Mouse (Mus musculus) MEL-GATA-1-ER (cell line): ENCODE measurements around the gene Igf1r.

ENCODE experiments used
- DNase-seq: peaks from one replicate; pipeline ENCODE4 v3.0.0-alpha.2; 2012; ENCODE audit warnings: low read depth; ENCODE audit errors: extremely low read depth

The Igf1r gene

DNA sequence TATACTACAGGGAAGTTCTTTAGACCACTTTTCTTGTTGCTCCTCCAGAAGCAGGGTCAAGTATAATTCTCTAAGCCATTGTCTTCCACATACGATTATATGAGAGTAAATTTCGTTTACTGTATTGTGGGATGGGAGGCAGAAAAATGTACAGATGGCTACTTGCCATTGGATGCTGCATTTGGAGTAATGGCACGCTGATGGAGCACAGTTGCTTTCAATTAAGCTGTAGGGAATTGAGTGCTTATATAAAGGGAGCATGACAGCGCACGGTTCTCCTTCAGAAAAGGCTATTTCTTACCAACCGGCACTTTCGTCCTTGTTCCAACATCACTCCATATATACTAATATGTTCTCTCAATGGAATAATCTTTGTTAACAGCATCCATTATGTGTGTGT lies 96.4 kb downstream of the Igf1r start:
- DNase-seq, result no peak

DNA sequence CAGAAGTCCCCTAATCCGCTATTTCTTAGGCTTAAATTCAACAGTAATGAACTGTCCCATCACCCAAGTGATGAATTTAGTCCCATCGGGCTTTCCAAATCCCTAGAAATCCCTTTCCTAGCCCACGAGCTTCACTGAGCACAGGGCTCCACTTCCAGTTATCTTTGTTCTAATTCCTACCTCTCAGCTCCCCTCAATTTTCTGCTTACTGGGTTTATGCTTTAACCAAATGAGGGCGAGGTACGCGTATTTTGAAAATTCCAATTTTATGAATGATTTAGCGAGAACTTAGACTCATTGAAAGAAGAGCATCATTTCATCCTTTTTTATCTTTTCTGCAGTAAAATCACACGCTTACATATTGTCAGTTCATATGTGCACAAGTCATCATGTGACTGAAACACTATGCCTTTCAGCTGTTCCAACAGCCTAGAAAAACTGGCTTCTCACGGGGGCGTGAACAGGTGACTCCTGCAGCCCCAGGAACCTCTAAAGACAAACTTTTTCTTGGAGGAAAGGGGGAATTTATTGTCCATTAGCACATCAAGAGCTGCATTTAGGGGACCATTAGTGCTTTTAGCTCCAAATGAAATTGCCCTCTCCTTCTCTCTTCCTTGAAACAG lies 100.5 kb downstream of the Igf1r start:
- DNase-seq, result no peak

DNA sequence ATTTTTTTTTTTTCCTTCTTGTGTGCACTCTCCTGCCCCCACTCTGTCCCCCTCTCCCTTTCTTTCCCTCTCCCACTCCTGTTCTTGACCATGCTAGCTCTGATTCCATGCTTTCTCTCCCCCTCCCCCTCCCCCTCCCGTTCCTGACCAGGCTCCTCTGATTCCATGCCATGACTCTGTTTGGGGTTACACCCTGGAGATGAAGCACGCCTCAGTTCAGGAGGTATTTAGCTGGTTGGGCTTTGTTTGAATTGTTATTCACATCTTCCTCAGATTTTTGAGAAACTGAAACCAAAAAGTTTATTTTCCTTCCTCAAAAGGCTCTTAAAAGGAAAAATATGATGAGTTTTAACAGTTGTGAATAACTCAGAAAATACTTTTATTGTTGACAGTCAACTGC lies 101.9 kb downstream of the Igf1r start:
- no peak for DNase-seq

DNA sequence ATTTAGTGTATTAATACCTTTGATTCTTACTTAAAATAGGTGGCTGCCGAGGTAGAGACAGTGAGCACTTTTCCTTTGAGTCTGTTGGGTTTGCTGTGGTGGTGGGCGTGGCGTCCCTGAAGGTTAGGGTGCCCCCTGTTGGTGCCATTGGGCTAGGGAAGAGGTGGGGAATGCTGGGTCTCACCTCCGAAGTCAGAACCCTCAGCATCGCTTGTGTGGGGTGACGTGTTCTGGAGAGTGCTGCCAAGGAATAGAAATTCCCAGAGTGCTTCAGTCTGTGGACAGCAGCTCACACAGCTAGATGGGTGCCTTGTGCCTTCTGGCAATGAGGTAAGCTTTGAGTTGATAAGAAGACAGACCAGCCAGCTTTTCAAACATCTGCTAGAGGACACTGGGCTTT lies 102.3 kb downstream of the Igf1r start:
- DNase-seq, result no peak

DNA sequence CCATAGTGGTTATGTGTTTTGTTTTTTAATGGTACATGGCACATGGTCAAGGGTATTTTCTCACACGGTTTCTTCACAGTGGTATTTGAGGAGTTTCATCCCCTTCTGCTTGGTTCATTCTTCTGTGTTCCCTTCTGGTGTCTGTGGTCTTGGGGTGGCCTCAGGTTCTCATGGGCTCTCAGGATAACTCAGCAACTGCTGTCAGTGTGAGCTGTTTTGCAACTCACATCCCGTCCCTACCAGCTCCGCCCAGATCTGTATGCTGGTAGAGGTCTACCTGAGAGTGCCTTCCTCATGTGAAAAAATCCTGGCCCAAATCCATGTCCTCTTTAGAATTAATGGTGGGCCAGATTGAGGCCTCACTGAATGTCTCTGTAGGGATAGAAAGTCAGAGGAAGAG lies 104.4 kb downstream of the Igf1r start:
- DNase-seq, result no peak

DNA sequence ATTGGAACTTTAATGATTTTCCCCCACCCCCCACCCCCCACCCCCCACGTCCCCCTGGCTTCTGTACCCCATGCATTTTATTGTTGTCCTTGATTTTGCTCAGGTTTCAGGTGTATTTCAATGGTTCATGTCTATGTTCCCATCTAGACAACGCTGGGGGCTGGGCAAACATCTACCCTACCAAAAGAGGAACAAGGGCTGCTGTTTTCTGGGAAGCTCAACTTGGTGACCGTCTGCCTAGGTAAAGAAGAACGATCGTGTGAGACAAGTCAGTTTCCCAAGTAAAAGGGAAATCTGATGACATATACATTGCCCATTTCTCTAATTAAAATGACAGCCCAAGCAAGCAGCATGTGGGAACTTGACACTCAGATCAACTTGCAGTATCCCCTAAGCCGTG lies 107.1 kb downstream of the Igf1r start:
- peak; percentile 18 for DNase-seq

DNA sequence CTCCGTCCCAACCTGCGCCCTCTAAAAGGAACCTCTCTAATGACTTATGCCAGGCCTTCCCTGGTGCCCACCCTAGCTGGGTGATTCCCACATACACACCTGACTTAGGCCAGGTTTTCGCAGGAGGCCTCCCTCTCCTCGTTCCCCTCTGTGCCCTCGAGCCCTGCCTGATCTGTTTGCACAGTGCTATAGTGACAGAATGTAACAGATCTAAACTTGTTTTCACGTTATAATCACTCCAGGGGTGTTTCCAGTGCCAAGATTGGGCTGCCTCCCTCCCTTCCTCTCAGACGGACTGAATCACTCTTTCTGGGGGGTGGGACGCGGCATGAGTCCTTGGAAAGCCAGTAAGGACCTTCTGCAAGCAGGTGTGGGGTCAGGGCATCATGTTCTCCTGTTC lies 108.8 kb downstream of the Igf1r start:
- DNase-seq, result no peak

DNA sequence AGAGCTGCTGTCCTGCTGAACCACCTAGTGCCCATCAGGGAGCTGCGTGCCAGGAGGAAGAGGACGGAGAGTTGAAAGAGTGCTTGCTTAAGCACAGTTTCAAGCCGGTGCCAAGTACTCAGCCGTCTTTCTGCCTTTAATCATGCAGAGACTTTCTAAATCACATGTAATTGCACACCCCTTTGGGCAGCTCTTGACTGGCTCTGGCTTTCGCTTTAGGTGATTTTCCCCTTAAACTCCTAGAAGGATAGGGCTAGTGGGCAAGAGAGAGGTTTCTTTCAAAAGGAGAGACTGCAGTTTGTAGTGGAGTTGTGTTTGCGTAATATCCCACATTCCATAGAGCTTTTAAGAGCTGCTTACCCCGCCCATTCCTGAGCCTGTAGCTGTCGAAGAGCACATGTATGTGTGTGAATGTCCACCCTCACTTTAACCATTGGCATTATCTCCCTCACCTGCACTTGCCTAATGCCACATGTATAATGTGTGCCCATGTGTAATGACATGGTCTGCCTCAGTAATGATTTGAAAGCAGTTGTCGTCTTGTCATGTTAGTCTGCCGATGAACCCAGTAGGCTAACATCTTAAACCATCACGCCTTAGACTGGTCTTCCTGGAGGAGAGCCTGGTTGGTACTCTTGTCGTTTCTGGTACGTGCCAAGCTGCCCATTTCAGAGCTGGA lies 109.7 kb downstream of the Igf1r start:
- no peak for DNase-seq

DNA sequence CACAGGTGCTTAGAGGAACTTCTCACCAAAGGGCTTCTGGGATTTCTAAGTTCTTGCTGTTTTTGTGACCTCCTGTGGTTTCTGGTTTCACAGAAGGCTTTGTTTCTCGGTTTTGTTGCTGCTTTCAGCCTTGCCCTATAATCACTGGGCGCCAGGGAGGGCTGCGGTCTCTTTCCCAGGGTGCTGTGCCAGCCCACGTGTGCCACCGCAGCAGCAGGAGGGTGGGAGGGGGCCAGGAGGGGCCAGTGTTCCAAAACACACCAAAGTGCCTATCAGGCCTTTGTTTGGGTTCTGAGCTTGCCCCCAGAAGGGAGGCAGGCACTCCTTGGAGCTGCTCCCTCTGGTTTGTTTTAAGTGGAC lies 110.2 kb downstream of the Igf1r start:
- no peak for DNase-seq

DNA sequence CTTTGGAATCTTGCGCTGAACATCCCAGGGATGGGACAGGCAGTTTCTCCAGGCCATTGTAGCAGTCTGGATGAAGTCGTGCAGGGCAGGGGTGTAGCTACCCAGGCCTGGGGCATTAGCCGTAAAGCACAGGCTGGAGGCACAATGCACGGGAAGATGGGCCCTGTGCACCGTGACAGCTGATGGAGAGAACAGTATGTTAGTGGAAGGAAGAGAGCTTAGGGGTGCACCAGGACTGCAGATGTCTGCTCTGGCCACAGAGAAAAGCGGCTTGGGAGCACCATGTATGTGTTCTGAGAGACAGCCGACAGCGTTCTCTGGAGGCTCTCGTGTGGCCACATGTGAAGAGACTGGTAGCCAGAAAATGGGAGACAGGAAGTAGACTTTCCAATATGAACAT lies 111.1 kb downstream of the Igf1r start:
- no peak for DNase-seq

DNA sequence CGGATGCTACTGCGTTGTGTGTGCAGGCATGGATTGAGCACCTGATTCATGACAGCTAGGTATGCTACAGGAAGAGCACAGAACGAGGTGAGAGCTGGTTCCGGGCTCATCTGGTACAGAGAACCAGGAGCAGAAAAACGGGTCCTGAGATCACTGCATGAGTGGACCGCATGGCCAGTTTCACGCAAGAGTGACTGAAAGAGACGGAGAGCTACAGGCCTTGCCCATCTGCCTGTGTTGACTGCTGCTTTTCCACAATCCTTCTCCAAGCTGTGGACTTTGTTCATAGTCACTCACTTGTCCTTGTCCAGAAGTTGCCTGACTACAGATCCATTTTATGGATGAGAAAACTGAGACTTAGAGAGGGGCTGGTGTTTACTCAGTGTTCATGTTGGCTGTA lies 111.5 kb downstream of the Igf1r start:
- no peak for DNase-seq

DNA sequence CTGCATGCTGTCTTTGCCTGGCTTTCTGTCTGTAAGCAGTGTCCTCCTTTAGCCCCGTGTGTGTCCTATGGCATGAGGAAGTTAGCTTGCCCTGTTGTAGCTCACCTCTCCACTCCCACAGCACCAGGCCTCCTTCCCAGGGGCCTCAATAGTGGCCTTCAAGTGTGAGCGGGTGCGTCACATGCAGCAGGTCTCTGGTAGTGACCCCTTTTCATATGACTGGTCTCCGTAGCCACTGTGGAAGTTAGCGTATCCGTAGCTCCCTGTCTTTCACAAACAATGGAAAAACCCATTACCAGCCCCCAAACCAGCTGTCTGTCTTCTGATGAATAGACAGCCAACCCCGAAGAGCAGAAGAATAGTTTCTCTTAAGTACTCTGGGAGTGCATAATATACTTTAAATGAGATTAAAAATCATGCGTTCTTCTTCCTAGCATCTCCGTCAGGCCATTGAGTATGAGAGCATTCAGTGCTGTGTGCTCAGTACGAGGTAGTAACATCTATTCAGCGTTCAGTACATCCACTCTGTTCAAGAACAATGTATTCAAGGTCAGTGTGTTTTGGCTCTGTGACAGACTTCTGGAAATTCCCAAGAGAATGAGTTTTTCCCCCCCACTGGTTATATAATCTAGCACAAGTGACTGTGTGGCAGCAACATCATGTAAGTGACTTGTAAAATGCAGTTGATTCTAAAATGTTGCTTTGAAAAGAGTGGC lies 112.2 kb downstream of the Igf1r start:
- DNase-seq, result no peak

DNA sequence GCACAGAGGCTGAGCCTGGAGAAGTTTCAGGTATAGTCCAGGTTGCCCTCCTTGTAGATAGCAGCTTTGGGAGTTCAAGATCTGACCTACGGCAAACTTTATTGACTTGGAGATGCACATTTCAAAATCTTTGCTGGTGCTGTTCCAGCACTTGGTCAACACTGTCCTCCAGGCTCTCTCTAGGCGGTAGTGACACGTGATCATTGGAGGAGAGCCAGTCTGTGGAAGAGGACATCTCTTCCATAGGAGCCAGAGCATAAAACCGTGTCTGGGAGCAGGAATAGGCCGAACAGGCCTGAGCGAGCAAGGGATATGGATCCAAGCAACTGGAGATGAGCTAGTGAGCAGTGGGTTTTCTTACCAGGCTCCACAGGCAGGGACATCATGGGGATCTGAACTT lies 113.3 kb downstream of the Igf1r start:
- DNase-seq, result no peak

DNA sequence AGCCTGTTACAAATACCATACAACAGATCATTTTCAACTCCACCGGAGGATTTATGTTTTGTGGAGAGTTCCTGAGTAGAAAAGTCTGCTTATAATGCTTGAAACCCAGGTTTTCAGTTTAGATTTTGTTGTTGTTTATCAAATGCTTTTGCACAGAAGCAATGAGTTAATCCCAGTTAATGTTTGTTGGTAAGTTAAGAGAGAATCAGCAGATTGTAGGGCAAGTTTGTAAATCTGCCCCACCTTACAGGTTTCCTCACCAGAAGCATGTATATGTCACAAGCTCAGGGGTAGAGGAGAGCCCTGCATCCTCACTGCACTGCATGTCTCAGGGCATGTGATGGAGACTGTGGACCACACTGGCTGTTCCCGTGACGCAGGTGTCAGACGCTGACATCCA lies 114.7 kb downstream of the Igf1r start:
- DNase-seq, result no peak

DNA sequence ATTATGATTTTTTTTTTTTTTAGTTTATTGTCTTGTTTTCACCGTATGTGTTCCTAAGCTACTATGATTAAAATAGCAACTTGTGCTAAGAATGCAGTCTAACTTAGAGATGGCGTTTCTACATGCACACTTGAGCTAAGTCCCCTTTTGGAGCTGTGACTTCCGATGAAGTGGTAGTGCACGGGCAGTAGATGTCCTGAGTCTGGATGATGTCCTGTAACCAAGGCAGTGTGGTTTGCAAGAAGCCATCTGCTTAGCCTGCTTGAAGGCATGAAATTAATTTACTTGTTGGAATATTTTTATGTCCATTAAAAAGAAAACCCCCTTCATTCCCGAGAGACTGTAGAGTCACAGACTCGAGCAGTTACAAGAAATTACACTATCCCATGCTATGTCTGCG lies 116.7 kb downstream of the Igf1r start:
- DNase-seq, result no peak

DNA sequence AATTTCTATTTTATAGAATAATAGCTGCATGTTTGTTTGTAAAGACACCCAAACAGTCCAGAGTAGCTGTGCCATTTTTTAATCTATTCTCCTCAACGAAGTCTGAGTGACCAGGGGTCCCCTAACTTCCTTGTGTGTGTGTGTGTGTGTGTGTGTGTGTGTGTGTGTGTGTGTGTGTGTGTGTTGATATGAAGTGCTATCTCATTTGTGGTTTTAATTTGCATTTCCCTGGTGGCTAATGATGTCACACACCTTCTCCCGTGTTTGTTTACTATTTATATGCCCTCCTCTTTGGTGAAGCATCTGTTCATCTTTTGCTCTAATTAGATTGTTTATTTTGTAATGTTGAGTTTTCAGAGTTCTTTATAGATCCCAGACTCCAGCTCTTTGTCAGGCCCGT lies 117.4 kb downstream of the Igf1r start:
- peak; percentile 18 for DNase-seq

DNA sequence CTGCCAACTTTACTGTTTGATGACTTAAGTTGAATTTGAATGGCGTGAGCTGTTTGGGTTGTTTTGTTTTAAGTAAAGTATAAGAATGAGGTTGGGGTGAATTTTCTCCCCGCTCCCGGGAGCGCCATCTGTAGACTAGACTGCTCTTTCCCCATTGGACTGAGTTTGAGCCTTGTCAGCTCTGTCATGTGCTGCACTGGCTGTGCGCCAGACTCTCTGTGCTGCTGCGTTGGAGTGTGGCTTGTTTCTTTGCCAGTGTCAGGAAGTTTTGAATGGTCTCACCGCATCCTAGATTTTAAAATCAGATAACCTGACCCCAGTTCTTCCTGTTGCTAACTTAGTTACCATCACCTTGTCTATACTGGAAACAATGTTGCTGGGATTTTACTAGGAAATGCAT lies 118.0 kb downstream of the Igf1r start:
- DNase-seq, result peak; percentile 68

DNA sequence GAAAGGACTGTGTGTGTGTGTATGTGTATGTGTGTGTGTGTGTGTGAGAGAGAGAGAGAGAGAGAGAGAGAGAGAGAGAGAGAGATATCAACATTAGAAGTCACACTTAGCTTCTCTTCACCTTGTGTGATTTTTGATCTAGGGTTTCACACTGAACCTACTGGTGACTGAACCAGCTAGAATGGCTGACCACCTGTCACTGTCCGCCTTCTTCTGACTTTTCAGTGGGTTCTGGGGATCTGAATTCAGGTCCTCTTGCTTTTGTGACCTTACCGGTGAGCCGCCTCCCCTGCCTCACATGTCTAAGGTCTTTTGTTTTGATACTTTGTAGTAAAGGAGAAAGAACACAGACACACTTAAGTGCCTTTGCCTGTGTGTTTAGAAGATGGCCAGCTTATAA lies 118.4 kb downstream of the Igf1r start:
- no peak for DNase-seq

DNA sequence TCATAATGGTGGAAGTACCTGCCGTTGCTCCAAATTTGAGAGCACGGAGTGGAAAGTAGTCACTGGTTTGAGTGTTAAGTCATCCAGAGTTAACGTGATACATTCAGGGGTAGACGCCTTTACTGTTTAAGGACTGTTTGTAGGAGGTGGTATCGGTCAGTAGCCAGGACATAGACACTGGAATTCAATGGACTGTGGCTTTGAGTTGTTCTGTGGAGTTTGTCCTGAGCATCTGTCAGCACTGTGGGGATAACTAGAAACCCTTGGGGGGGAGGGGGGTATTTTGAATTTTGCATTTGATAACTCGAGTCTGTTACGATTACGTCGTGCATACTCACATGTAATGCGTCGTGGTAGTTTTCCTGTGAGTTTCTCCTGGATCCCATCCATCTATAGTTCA lies 119.1 kb downstream of the Igf1r start:
- no peak for DNase-seq

DNA sequence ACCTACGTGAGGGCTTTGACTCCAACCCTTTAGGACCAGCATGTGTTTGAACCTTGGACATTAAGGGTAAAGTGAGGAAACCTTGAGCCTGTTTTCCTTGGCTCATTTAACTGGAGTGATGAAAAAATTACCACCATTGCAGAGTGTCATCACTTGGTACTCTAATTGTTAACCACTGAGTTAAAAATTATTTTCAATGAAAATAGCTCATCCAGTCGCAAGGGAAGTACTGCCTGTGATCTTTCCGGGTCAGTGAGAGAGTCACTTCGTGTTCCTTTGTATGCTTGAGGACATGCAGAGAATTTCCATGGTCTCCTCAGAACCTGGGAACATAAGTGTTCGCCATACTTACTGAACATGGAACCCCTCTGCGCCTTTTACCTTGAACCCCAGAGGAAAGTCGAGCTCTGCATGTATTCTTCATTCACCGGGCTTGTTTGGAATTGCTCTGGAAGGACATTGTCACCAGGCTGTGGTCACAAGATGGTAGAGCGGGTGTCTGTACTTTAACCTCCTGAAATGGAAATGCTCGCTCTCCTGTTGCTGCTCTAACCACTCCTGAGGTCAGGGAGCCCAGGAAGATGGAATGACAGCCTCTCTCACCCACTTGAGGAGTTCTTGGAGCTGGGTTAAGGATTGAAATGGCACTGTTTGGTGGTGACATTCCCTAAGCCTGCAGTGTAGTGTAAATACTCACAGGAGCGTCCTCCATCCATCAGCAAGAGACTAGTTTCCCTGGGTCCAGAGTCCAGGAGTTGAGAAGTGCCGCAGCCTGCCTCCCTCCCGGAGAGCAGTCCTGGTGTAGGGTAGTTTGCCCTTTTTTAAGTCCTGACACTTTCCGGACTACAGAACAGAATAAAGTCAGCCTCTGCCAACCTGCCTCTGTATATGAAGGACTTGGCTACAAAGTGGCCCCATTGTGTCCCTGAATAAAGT lies 120.2 kb downstream of the Igf1r start:
- DNase-seq, result no peak

DNA sequence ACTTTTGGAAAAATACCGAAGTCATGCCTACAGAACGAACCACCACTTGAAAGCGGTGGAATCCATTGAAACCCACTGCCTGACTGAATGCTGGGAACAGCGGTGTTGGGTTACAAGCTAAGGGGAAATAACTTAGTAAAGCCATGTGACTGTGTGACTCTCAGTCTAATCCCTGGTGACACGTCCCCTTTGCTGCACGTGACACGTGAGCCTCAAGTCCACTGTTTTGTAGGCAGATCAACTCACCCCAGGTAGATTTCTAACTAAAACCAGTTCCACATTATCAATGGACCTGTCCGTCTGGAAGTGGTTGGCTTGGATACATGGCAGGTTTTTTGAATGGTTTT lies 120.8 kb downstream of the Igf1r start:
- DNase-seq, result no peak

DNA sequence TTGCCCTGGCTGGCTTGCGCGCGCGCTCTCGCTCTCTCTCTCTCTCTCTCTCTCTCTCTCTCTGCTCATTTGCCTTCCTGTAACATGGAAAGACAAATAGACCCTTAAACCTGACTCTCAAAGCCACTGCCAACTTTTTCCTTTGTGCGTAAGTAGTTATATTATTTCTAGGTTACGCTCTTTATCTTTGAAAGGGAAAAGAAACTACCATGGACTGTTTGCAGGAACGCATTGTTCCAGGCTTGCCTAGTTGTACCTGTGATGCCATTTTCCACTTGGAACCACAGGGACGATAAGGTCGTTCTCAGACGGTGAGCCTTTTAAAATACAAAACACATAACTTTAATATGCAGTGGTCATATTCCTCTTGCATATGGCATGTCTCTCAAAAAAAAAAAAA lies 122.1 kb downstream of the Igf1r start:
- DNase-seq, result no peak
